Mouse (Mus musculus): ENCODE data around the gene Irak1bp1.

Irak1bp1 gene

DNA sequence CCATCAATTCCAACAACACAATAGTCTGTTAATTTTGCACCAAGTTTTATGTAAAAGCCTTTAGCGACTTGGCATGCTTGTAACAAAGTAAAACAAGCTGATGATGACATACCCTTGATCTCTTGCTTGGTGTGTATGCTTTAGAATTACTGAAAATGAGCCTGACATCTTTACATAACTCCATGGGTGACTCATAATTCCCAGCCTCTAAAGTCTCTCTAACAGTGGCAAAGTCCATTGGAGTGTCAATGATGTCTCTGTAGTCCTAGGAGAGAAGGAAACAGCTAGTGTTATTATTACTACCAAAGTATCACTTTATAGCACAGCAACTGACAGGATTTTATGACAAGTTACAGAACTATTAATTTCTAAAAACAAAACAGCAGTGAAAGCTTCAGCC lies 47.7 kb downstream of the Irak1bp1 start:
- DNase-seq (ENCODE audit: low spot score in 2 of 2): no peak

DNA sequence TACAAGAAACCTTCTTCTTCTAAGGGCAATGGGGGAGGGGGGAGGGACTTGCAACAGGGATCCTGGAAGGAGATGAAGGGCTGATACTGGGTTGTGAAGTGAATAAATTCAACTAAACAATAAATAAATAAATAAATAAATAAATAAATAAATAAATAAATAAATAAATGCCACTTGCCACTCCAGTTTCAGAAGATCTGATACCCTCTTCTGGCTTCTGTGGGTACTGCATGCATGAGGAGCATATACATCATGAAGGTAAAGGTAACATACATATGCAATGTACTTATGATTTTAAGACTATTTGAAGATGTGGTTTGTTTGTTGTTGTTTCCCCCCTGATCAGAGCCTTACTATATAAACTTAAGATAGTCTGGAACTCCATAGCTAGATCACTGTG lies 54.8 kb downstream of the Irak1bp1 start:
- DNase-seq (ENCODE audit: low spot score in 2 of 2): no peak

DNA sequence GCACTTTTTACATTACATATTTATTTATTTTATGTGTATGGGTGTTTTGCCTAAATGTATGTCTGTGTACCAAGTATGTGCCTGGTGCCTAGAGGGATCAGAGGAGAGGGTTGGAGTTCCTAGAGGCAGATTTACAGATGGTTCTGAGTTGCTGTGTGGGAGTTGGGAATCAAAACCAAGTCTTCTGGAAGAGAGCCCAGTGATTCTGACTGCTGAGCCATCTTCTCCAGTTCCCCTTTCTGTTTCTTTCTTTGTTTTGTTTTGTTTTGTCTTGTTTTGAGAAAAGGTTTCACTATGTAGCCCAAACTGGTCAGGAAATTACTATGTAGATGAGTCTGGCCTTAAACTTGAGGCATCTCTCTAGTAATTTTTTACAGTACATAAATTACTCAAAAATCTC lies 59.3 kb downstream of the Irak1bp1 start:
- DNase-seq (ENCODE audit: low spot score in 2 of 2): no peak
